Comparison of ENCODE assay signal across 17 mouse cellular contexts in the genomic region with DNA sequence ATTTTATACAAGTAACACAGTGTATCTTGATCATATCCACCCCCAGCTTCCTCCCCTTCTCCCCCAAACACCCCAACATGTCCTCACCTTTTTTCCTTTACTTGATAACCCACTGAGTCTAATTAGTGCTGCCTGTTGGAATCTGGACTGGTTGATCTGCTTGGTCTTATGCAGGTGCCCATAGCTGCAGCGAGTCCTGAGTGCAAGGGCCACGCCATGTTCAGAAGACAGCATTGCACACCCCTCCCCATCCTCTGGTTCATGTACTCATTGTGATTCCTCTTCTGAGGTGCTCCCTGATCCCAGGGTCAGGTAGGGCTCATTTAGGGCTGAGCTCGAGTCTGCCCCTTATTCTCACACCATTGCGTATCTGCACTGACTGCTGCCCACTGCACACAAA.
DNase-seq lines count a peak whose midpoint lies in the region; ATAC-seq and TF ChIP-seq lines count a peak whose summit lies in the region.
"Had no signal": no experiment of that assay in that cellular context is flagged by ENCODE, and none has a peak within 500 bp of the region (broad histone marks: within the 10 kb centered on the region; RNA-seq: fewer than 3 reads in every experiment).

No protein-coding gene starts in this region.

- H3K4me2 ChIP-seq in intestine, embryonic 15.5 days (replicated peaks): no peak overlapping the region
- no peak overlapping the region for H3K4me2 ChIP-seq in intestine, postnatal 0 days (replicated peaks; ENCODE audit: low read depth)
- H3K4me2 ChIP-seq: forebrain, embryonic 13.5 days; hindbrain, embryonic 14.5 days; liver, embryonic 13.5 days; midbrain, embryonic 12.5 days had no signal

- H3K4me1 ChIP-seq in heart, embryonic 10.5 days: peaks cover 22% of the 10 kb centered on the region
- peaks cover 9% of the 10 kb centered on the region for H3K4me1 ChIP-seq in intestine, embryonic 15.5 days (replicated peaks)
- no peaks in the 10 kb centered on the region for H3K4me1 ChIP-seq in intestine, postnatal 0 days (replicated peaks; ENCODE audit: control insufficient read depth, insufficient read depth, low read length)
- peaks cover 46% of the 10 kb centered on the region for H3K4me1 ChIP-seq in embryonic facial prominence, embryonic 10.5 days
- H3K4me1 ChIP-seq: liver, embryonic 13.5 days had no signal

- no peak for DNase-seq in heart, embryonic 10.5 days (ENCODE audit: low spot score)
- DNase-seq in heart, postnatal 10 days: no peak
- no peak for DNase-seq in embryonic facial prominence, embryonic 10.5 days (ENCODE audit: low spot score)
- no peak for DNase-seq in urinary bladder, adult 2 months (ENCODE audit: low spot score)
- DNase-seq: cerebellum, adult 8-10 months; cerebellum, postnatal 36 days; liver, embryonic 13.5 days had no signal

- peak; percentile 36; the same call in 1 of the 2 replicates for ATAC-seq in intestine, embryonic 15.5 days
- ATAC-seq in intestine, postnatal 0 days: no peak
- ATAC-seq in megakaryocyte-erythroid progenitor cell, adult 5-6 weeks (replicated peaks; ENCODE audit: low FRiP score, low TSS enrichment, poor library complexity, severe bottlenecking): 0 out of 2 replicates have a peak, but pooled peaks have one; percentile 10
- ATAC-seq: CD4-positive, CD25-positive, alpha-beta regulatory T cell, adult 4 months; forebrain, embryonic 13.5 days; inflammation-experienced regulatory T-cells, adult 6 months had no signal

- WGBS in heart, embryonic 10.5 days: 77% methylated on average over 4 of the region's 4 CpGs
- 87% methylated on average over 4 of the region's 4 CpGs for WGBS in intestine, embryonic 15.5 days
- 96% methylated on average over 4 of the region's 4 CpGs for WGBS in intestine, postnatal 0 days
- 85% methylated on average over 4 of the region's 4 CpGs for WGBS in embryonic facial prominence, embryonic 10.5 days

- H3K4me3 ChIP-seq in heart, embryonic 10.5 days: no peak overlapping the region
- H3K4me3 ChIP-seq in intestine, embryonic 15.5 days (replicated peaks): no peak overlapping the region
- no peak overlapping the region for H3K4me3 ChIP-seq in intestine, postnatal 0 days (ENCODE audit: low read depth, low read length)
- H3K4me3 ChIP-seq in embryonic facial prominence, embryonic 10.5 days: no peak overlapping the region
- H3K4me3 ChIP-seq: erythroblast, embryonic 14.5 days; forebrain, embryonic 13.5 days; gastrocnemius, adult 2 months; liver, embryonic 13.5 days; midbrain, embryonic 12.5 days had no signal

- H3K27me3 ChIP-seq in heart, embryonic 10.5 days (ENCODE audit: insufficient read depth, poor library complexity, severe bottlenecking): no peaks in the 10 kb centered on the region
- H3K27me3 ChIP-seq in intestine, embryonic 15.5 days (replicated peaks): no peaks in the 10 kb centered on the region
- H3K27me3 ChIP-seq in intestine, postnatal 0 days (replicated peaks; ENCODE audit: control insufficient read depth, insufficient read depth, low read length): no peaks in the 10 kb centered on the region
- H3K27me3 ChIP-seq in embryonic facial prominence, embryonic 10.5 days (replicated peaks; ENCODE audit: low read depth, poor library complexity, severe bottlenecking): no peaks in the 10 kb centered on the region
- H3K27me3 ChIP-seq: forebrain, embryonic 13.5 days; liver, embryonic 13.5 days had no signal

- intact Hi-C loops in heart, postnatal 10 days (cut with DNase I): no loop called here

- peak overlapping the region; percentile 39; the same call in 1 of the 2 replicates for H3K27ac ChIP-seq in heart, embryonic 10.5 days
- H3K27ac ChIP-seq in intestine, embryonic 15.5 days: no peak overlapping the region
- no peak overlapping the region for H3K27ac ChIP-seq in intestine, postnatal 0 days (ENCODE audit: low read depth, low read length)
- peak overlapping the region; percentile 21; the same call in 1 of the 2 replicates for H3K27ac ChIP-seq in embryonic facial prominence, embryonic 10.5 days (replicated peaks)
- H3K27ac ChIP-seq: forebrain, embryonic 13.5 days; gastrocnemius, adult 2 months; hindbrain, embryonic 14.5 days; liver, embryonic 13.5 days; midbrain, embryonic 12.5 days had no signal

- H3K9ac ChIP-seq in intestine, embryonic 15.5 days: no peak overlapping the region
- no peak overlapping the region for H3K9ac ChIP-seq in intestine, postnatal 0 days (ENCODE audit: low read depth, low read length)
- H3K9ac ChIP-seq: forebrain, embryonic 13.5 days; hindbrain, embryonic 14.5 days; liver, embryonic 13.5 days; midbrain, embryonic 12.5 days had no signal

- H3K36me3 ChIP-seq in heart, embryonic 10.5 days: no peaks in the 10 kb centered on the region
- no peaks in the 10 kb centered on the region for H3K36me3 ChIP-seq in intestine, embryonic 15.5 days
- H3K36me3 ChIP-seq in intestine, postnatal 0 days (ENCODE audit: control insufficient read depth, insufficient read depth): no peaks in the 10 kb centered on the region
- no peaks in the 10 kb centered on the region for H3K36me3 ChIP-seq in embryonic facial prominence, embryonic 10.5 days (replicated peaks)
- H3K36me3 ChIP-seq: liver, embryonic 13.5 days; midbrain, embryonic 12.5 days had no signal

- no peak for TF ChIP-seq CTCF in intestine, postnatal 0 days (IDR thresholded peaks at IDR 0.05; ENCODE audit: low read depth)

- H3K9me3 ChIP-seq in heart, embryonic 10.5 days: no peaks in the 10 kb centered on the region
- H3K9me3 ChIP-seq in intestine, embryonic 15.5 days: no peaks in the 10 kb centered on the region
- H3K9me3 ChIP-seq in intestine, postnatal 0 days (ENCODE audit: control insufficient read depth): no peaks in the 10 kb centered on the region
- H3K9me3 ChIP-seq in embryonic facial prominence, embryonic 10.5 days: no peaks in the 10 kb centered on the region
- H3K9me3 ChIP-seq: forebrain, embryonic 13.5 days; liver, embryonic 13.5 days; midbrain, embryonic 12.5 days had no signal

Comparison
In these comparisons a context has a peak if more than half of its experiments do, and no peak if none do; other contexts are left out.
1. H3K27ac ChIP-seq: peak in heart, embryonic 10.5 days (single experiment) and embryonic facial prominence, embryonic 10.5 days (single experiment); none in intestine, embryonic 15.5 days (single experiment) and intestine, postnatal 0 days (single experiment).